Mouse (Mus musculus) megakaryocyte, embryonic 14.5 days (primary cell): ENCODE measurements around the gene Elovl6. TPM values are rescaled to one million over a fixed set of nuclear protein-coding genes. Genes with fewer than 3 reads are reported as not detected.

Experiments
- H3K27me3 ChIP-seq: replicated peaks from 2 replicates; pipeline ENCODE3; 2012; ENCODE audit warnings: inconsistent platforms
- H3K36me3 ChIP-seq: replicated peaks from 2 replicates; pipeline ENCODE3; 2012; ENCODE audit warnings: low read length, inconsistent platforms, mixed read lengths
- H3K4me1 ChIP-seq: 2 replicates; pipeline ENCODE4 v1.6.1; 2012; ENCODE audit warnings: inconsistent platforms
- H3K4me3 ChIP-seq: replicated peaks from 2 replicates; pipeline ENCODE3; 2012; ENCODE audit warnings: moderate library complexity, mild to moderate bottlenecking, inconsistent platforms
- H3K9me3 ChIP-seq: 2 replicates; pipeline ENCODE4 v1.6.1; 2012; ENCODE audit warnings: inconsistent platforms
- FLI1 ChIP-seq: IDR thresholded peaks from 2 replicates; pipeline ENCODE4 v1.6.1; 2012; ENCODE audit warnings: low read length, inconsistent platforms, mixed read lengths
- GATA1 ChIP-seq: IDR thresholded peaks from 3 replicates; pipeline ENCODE4 v1.6.1; 2012; ENCODE audit warnings: mixed read lengths, low read length, inconsistent platforms, borderline replicate concordance
- polyA plus RNA-seq: library from polyadenylated mRNA; stranded (reverse); fragments of >175 nt; gene quantifications from 2 replicates; pipeline ENCODE4 v1.2.3, GENCODE M21; 2012; ENCODE audit warnings: low replicate concordance; ENCODE audit not compliant: insufficient read depth

Elovl6 gene
- polyA plus RNA-seq, 1 experiment = 2.1 TPM

DNA sequence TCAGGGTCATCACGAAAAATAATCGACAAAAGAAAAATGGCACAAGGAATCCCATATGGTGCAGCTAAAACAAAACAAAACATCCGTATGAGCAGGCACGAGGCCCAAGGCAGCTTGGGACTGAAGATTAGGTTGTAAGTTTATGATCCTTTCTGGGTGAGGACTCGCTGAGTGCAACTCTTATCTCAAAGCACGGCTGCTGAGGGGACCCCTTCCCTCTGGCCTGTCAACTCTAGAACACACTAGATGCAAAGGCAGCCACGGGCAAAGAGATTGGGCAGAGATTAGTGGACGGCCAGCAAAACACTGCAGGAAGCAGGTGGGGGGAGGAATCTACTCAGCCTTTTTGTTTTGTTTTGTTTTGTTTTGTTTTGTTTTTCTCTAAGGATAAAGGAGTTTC, 101.4 kb downstream of the Elovl6 start:
- TF ChIP-seq GATA1 (no peak), FLI1 (no peak)
- H3K36me3 ChIP-seq = peaks cover 78% of the 10 kb centered on the region
- no peak overlapping the region for H3K4me3 ChIP-seq
- peaks cover 16% of the 10 kb centered on the region for H3K4me1 ChIP-seq
- H3K27me3 ChIP-seq = no peaks in the 10 kb centered on the region
- no peaks in the 10 kb centered on the region for H3K9me3 ChIP-seq

DNA sequence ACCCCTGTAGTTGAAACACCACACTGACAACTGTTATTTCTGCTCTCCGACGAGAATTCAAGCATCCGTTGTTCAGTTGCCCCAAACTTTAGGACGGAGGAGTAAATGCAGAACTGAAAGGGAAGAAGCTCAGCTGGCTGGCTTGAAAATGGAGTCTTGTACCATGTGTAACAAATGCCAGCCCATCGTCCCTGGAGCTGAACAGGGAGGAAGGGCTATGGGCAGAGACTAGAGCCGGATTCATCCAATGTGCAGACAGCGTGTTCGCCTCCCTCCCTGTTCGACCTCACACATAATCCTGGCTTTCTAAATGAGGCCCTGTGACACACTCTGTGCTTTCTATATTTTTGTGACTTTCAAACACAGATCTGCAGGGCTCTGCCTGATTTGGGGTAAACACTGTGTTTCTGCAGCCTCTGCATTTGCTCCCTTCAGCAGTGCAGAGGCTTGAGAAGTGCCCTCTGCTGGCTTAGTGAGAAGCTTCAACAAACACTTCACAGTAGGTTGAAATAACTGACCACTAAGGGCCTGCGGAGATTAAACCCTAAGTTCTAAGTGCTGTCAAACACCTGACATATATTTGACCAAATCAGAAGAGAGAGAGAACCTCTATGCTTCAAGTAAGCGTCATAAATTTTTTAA, 102.2 kb downstream of the Elovl6 start:
- no peaks in the 10 kb centered on the region for H3K27me3 ChIP-seq
- H3K4me3 ChIP-seq = no peak overlapping the region
- H3K9me3 ChIP-seq = no peaks in the 10 kb centered on the region
- H3K4me1 ChIP-seq = peaks cover 16% of the 10 kb centered on the region
- peaks cover 69% of the 10 kb centered on the region for H3K36me3 ChIP-seq
- TF ChIP-seq GATA1 = no peak

DNA sequence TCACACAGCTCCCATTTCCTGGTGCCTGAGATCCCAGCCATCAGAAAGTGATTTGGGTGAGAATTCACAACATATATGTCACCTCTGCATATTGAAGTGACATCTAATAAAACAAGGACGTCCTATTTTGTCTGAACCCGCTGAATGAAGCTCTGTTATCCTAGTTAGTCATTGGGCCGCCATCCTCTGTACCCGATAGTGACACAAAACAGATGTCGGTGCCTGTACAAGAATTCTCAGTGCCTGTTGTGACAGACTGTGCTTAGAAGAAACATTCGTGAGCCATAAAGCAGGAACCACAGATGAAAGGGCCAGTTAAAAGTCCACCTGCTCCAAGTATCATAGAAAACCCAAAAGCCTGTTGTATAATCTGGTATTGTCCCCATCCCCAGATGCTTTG, 105.3 kb downstream of the Elovl6 start:
- TF ChIP-seq GATA1 (no peak), FLI1 (no peak)
- H3K9me3 ChIP-seq = no peaks in the 10 kb centered on the region

DNA sequence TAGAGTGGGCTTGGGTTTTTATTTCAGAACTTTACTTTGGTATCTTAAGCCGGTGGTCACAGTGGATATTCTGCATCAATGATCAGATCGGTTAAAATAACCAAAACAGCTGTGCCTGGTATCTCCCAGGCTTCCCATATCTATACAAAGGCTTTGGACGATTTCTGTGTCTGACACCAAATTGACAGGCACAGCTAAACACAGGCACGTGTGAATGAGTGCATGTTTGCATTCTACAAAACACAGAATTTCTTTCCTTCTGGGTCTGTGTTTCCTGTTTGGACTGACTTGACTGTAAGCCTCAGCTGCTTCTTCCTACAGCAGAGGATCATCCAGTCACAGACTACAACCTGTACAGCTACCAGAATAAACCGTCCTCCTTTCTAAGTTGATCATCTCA, 107.5 kb downstream of the Elovl6 start:
- TF ChIP-seq GATA1 (no peak), FLI1 (no peak)
- H3K9me3 ChIP-seq = no peaks in the 10 kb centered on the region
- H3K27me3 ChIP-seq = no peaks in the 10 kb centered on the region
- peaks cover 25% of the 10 kb centered on the region for H3K36me3 ChIP-seq
- H3K4me1 ChIP-seq = peaks cover 4% of the 10 kb centered on the region; the same call in 1 of the 2 replicates
- no peak overlapping the region for H3K4me3 ChIP-seq

More for the DNA sequence above, 105.3 kb downstream of the Elovl6 start:
- H3K27me3 ChIP-seq = no peaks in the 10 kb centered on the region
- no peak overlapping the region for H3K4me3 ChIP-seq
- peaks cover 40% of the 10 kb centered on the region for H3K36me3 ChIP-seq
- peaks cover 16% of the 10 kb centered on the region for H3K4me1 ChIP-seq

DNA sequence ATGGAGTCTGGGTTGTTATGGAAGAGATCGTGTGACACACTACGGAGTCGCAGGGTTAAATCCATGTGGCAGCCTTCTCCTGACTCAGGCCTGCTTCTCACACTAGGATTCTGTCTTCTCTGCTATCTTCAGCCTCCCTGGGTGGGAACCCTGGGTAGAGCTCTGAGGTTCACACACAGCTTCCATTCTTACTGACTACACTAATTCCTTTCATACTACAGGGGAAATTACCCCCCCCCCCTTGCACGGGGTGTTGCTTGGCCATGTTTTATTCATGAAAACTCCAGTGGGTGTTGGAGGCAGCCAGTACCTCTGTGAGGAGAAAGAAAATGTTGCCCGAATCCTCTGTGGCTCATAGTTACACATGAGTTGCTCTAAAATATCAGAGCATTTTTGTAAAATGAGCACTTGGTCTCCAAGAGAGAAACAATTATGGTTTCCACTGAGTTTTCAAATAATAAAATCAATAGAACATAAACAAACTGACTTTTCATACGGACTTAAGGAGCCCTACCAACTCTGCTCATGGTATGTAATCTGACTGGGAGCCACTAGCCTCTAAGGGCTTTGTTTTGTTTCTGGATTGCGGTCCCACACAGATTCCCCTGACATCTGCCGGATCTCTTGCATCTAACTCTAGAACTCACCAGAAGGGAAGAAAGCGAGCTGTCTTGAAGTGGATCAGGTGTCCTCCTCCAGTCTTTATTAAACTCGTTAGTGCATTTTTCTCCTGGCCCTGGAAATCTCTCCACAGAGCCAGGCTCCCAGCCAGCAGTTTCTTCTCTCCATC, 108.3 kb downstream of the Elovl6 start:
- Histone ChIP-seq H3K4me3 (no peak overlapping the region), H3K4me1 (peaks cover 2% of the 10 kb centered on the region; the same call in 1 of the 2 replicates), H3K36me3 (peaks cover 24% of the 10 kb centered on the region), H3K27me3 (no peaks in the 10 kb centered on the region), H3K9me3 (no peaks in the 10 kb centered on the region)
- no peak for TF ChIP-seq FLI1
- no peak for TF ChIP-seq GATA1

DNA sequence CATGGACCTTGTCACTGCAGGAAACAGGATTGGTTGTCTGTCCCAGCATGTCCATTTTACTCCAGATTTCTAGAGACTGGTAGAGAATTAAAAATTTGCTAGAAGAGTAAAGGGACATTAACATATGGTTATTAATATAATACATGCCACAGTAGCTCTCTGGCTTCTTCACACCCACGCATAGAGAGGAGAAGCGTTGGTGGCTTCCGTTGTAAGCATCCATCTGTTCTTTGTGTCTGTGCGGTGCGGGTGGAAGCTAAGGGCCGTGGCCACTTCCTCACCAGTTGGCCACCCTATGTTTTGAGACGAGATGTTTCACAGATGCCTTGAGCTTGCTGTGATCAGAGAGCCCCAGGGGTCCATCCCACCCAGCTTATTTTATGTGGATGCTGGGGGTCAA, 109.5 kb downstream of the Elovl6 start:
- Histone ChIP-seq H3K4me1 (no peaks in the 10 kb centered on the region), H3K36me3 (peaks cover 15% of the 10 kb centered on the region), H3K9me3 (no peaks in the 10 kb centered on the region), H3K4me3 (no peak overlapping the region), H3K27me3 (no peaks in the 10 kb centered on the region)
- no peak for TF ChIP-seq FLI1
- TF ChIP-seq GATA1 = no peak

DNA sequence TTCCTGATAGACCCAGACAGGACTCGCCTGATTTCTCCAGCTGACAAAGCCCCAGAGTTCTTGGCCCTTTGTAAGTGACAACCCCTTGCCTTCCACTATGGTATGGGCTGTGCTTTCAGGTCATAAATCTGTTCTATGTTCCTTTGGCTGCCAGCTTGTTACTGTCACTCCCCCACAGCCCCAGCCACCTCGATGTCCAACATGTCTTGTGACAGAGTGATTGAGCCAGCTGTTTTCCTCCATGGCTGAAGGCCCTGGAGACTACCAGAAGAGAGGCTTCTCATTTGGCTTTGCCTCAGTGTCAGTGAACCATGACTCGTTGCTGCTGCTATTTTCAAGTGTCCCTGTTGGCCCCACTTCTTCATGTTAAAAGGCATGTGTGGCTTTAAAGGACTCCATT, 113.3 kb downstream of the Elovl6 start:
- no peaks in the 10 kb centered on the region for H3K9me3 ChIP-seq
- no peaks in the 10 kb centered on the region for H3K27me3 ChIP-seq
- no peak overlapping the region for H3K4me3 ChIP-seq
- no peak for TF ChIP-seq GATA1
- no peak for TF ChIP-seq FLI1
- no peaks in the 10 kb centered on the region for H3K36me3 ChIP-seq
- no peaks in the 10 kb centered on the region for H3K4me1 ChIP-seq

DNA sequence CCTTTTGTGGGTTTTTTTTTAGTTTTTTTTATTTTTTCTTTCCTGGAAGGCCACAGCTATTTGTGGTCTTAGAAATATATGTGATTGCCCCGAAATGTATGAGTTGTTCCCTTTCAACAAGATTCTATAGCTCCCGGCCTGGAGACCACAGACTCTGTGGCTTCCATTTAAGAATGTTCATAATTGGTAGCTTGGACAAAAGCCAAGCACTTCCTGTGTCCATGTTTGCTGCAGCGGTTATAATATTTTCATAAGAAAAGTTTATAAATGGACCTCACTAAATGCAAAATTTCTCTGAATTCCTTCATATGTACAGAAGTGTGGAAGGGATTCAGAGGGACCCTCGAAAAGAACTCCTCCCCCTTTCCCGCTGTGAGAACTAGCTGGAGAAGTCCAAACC, 114.6 kb downstream of the Elovl6 start:
- H3K27me3 ChIP-seq = no peaks in the 10 kb centered on the region
- H3K4me3 ChIP-seq = no peak overlapping the region
- H3K9me3 ChIP-seq = no peaks in the 10 kb centered on the region
- no peaks in the 10 kb centered on the region for H3K4me1 ChIP-seq
- TF ChIP-seq FLI1 (no peak), GATA1 (no peak)
- H3K36me3 ChIP-seq = no peaks in the 10 kb centered on the region

DNA sequence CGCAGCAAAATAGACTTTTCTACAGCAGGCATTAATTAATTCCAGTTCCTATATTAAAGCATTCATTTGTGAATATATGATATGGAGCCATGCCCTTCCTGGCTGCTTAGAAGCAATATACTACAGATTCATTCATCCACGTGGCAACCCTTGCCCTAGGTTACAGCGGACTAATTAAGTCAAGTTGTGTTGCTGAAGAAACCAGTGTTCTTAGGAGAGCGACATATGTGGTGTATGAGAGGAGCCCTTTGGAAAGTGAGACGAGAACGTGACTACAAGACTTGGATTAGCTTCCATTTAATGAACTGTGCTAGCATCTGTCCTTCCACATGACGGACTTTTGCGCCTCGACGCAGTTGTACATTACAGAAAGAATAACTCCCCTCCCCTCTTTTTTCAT, 115.2 kb downstream of the Elovl6 start:
- no peak overlapping the region for H3K4me3 ChIP-seq
- peaks cover 5% of the 10 kb centered on the region for H3K9me3 ChIP-seq

DNA sequence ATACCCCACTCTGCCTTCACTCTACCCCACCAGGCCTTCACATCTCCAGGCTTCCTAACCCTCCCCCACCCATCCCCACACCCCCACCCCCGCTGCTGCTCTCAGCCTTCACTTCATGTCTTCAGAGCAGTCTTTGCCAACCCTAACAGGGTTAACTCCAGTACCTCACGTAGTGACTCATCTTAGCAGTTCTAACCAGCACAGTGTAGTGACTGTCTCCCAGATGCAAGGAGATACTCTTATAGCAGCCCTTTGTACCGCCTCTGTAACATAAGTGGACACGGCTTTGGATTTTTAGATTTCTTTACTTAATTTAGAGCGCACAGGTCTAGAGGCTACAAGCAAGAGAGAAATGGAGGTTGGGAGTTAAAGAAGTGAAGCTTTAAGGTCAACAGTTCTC, 116.4 kb downstream of the Elovl6 start:
- Histone ChIP-seq H3K4me1 (0 out of 2 replicates have a peak, but pooled peaks cover 2% of the 10 kb centered on the region), H3K36me3 (no peaks in the 10 kb centered on the region), H3K4me3 (no peak overlapping the region), H3K9me3 (peaks cover 10% of the 10 kb centered on the region), H3K27me3 (no peaks in the 10 kb centered on the region)
- no peak for TF ChIP-seq FLI1
- no peak for TF ChIP-seq GATA1

More for the DNA sequence above, 115.2 kb downstream of the Elovl6 start:
- TF ChIP-seq GATA1 (no peak), FLI1 (no peak)
- no peaks in the 10 kb centered on the region for H3K27me3 ChIP-seq
- no peaks in the 10 kb centered on the region for H3K36me3 ChIP-seq
- 0 out of 2 replicates have a peak, but pooled peaks cover under 1% of the 10 kb centered on the region for H3K4me1 ChIP-seq
